Mouse (Mus musculus): ENCODE measurements around the gene Isy1.

Isy1 gene

DNA sequence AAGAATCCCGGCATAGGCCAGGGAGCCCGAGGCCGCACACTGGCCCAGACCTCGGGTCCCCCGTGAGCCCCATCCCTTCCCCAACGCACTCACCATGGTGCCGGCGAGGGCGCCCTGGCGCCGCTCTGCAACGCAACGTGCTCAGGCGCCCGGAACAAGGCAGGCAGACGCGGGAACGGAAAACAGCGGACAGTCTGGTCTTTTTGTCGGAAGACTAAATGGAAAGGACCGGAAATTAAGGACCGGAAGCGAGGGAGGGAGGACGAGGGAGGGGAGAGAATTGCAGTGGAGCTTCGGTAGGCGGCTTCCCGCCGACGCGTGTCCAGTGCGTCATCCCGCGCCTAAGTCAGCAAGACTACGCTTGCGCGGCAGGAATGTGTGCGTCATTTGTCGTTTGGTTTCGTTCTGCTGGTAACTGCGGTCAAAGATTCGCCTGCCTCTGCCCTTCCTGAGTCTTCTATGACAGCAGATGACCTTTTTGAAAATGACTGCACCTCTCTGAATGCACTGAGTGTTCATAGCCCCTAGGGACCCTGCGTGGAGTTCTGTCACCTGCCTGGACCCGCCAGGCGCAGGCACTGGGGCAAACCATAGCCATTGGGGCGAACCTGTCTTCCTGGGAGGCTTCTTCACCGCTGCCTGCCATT is at the start of gene Isy1:
TSS of gene Isy1 (minus strand) at position 248 of the 647 bp plus-strand sequence.
- peak; percentile 95 for DNase-seq (ENCODE audit: extremely low spot score, low read depth, low spot score)

GRCm38 (mm10) chr6:87887594-87888233 is 49.1 kb upstream of the Isy1 start, which contains the start of gene Copg1:
Gene Copg1 (plus strand): TSS chr6:87887814.
- peak; percentile 99 for DNase-seq (ENCODE audit: extremely low spot score, low read depth, low spot score)

DNA sequence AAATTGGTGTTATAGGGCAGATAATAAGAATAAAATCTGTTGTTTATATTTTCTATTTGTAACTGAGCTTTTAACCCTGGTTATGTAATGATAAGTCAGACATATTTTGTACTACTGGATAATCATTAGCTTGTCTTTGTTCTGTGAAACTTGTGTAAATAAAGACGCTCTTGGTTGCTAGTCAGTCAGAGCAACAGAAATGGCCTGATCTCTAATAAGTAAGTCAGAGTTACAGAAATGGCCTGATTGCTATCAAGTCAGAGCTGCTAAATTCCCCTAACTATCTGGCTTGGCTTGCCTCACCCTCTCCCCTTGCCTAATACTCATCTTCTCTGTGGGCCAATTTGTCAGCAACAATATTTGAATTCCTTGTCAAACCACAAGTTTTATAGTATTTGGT is 48.1 kb upstream of the Isy1 start:
- no peak for DNase-seq (ENCODE audit: extremely low spot score, low read depth, low spot score)

GRCm38 (mm10) chr6:87882816-87883215 is 44.2 kb upstream of the Isy1 start:
- DNase-seq (ENCODE audit: extremely low spot score, low read depth, low spot score), result no peak

DNA sequence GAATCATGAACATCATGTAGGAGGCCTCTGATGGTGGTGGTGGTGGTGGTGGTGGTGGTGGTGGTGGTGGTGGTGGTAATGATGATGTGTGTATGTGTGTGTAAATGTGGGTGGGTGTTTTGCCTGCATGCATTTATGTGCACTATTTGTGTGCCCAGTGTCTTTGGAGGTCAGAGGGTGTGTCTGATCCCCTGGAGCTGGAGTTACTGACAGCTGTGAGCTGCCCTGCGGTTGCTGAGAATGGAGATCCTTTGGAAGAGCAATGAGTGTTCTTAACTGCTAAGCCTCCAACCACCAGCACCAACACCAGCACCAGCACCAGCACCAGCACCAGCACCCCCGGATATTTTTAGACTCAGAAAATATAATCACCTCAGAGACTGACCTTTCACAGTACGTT is 43.6 kb upstream of the Isy1 start:
- DNase-seq (ENCODE audit: extremely low spot score, low read depth, low spot score), result no peak

DNA sequence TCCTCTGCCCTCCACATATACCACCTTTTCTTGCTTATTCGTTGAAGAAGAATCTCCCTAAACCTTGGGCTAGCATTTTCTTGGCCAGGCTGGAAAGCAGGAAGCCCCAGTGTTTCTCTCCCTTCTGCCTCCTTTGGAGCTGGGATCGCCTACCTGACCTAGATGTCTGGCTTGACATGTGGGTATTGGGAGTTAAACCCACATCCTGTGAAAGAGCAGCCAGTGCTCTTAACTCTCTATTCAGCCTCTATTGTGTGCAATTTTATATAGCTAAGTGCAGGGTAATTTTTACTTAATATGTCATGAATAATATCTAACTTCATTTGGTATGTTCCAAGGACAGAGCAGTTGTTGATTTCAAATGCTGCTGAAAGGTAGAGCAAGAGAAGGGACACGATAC is 41.0 kb upstream of the Isy1 start:
- DNase-seq (ENCODE audit: extremely low spot score, low read depth, low spot score), result no peak

DNA sequence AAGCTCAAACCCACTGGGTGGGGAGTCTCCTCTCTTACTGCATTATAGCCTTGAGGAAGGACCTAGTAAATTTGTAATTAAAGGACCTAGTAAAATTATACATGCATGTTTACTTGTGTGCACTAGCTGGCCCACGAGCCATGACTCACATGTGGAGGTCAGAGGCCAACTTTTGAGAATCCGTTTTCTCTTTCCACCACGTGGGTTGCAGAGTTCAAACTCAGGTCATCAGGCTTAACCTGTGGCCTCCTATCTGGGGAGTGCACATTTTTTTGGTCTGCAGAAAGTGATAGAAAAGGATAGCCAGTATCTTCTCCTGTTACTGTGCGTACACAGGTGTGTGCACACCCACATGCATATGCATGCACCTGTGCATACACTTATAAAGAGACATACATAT is 40.4 kb upstream of the Isy1 start:
- DNase-seq (ENCODE audit: extremely low spot score, low read depth, low spot score), result no peak

GRCm38 (mm10) chr6:87876068-87876643 is 37.6 kb upstream of the Isy1 start:
- no peak for DNase-seq (ENCODE audit: extremely low spot score, low read depth, low spot score)

- no peak for DNase-seq (ENCODE audit: extremely low spot score, low read depth, low spot score)
These were observed 37.0 kb upstream of the Isy1 start for GRCm38 (mm10) chr6:87875562-87875961.

DNA sequence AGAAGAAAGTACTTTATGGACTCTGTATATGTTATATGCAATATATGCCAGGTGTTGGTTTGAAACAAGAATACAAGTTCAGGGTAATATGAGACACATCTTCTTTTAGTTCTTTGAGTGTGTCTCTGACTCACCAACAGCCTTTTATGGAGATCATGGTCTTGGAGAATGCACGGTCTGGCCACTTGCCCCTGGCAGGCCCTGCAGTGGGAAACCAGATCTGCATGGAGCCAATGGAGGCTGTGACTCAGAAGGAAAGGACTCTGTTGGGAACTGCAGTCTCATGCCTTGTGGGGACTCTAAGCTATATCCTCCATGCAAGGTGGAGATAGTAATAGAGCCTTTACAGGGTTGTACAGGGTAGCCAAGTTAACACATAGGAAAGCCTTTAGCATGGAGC is 36.5 kb upstream of the Isy1 start:
- DNase-seq (ENCODE audit: extremely low spot score, low read depth, low spot score), result no peak

DNA sequence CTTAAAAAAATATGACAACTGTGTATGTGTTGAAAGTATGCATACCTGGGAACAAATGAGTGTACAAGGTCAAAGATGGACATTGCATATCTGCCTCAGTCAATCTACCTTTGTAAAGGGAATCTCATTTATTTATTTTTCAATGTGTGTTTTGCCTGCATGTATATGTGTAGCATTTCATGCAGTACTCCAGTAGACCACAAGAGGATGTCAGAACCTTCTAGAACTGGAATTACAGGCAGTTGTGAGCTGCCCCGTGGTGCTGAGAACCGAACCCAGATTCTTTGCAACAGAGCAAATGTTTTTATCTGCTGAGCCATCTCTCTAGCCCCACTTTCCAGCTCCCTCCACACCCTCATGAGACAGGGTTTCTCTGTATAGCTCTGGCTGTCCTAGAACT is 35.4 kb upstream of the Isy1 start:
- no peak for DNase-seq (ENCODE audit: extremely low spot score, low read depth, low spot score)

GRCm38 (mm10) chr6:87873104-87873503 is 34.5 kb upstream of the Isy1 start:
- DNase-seq (ENCODE audit: extremely low spot score, low read depth, low spot score), result no peak

- DNase-seq (ENCODE audit: extremely low spot score, low read depth, low spot score), result no peak
These were observed 32.6 kb upstream of the Isy1 start for GRCm38 (mm10) chr6:87871240-87871639.

DNA sequence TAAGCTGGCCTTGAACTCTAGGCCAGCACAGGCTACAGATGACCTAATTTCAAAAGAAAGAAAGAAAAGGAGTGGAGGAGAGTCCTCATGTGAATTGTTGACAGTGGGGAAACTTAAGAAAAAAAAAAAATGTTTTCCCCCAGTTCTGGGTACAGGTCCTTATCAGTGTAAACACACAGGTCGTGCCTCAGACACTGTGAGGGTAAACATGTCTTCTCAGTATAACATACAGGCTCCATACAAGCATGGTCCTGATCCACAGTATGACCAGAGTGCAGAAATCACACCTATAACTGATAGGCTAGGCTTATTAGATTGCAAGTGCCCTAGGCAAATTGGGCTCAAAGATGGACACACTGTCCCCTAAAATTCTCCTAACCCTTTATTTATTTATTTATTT is 31.8 kb upstream of the Isy1 start:
- no peak for DNase-seq (ENCODE audit: extremely low spot score, low read depth, low spot score)

GRCm38 (mm10) chr6:87868871-87869506 is 30.4 kb upstream of the Isy1 start:
- no peak for DNase-seq (ENCODE audit: extremely low spot score, low read depth, low spot score)

- DNase-seq (ENCODE audit: extremely low spot score, low read depth, low spot score), result no peak
These were observed 28.7 kb upstream of the Isy1 start for GRCm38 (mm10) chr6:87867256-87867655.

DNA sequence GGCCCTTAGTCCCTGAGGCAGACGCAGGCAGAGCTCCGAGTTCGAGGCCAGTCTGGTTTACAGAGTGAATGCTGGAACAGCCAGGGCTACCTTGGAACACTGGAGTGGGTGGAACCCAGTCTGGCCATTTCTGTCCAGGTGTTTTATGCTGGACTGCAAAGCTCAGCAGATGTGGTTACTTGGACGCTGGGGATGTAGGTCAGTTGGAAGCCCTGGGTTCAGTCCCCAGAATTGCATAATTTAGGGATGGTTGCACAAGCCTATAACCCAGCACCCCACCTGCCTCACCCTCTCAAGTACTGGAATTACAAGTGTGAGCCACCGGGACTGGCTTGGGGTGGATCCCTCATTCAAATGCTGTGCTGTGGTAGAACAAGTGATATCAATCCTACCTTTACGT is 27.6 kb upstream of the Isy1 start:
- DNase-seq (ENCODE audit: extremely low spot score, low read depth, low spot score), result no peak

GRCm38 (mm10) chr6:87857071-87857470 is 18.5 kb upstream of the Isy1 start:
- DNase-seq (ENCODE audit: extremely low spot score, low read depth, low spot score), result no peak

GRCm38 (mm10) chr6:87853446-87853845 is 14.8 kb upstream of the Isy1 start:
- no peak for DNase-seq (ENCODE audit: extremely low spot score, low read depth, low spot score)

DNA sequence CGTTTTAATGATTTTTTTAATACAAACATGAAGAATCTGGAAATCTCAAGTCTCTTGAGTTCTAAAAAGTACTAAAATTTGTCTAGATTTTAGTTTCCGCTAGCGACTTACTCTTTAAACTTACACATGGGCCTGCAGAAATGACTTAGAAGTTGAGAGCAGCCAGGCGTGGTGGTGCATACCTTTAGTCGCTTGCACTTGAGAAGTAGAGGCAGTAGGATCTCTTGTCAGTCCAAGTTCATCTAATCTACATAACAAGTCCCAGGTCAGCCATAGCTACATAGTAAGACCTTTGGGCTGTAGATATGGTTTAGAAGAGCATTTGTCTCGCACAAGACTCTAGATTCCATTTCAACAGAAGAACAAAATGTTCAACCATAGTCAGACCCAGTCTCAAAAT is 13.3 kb upstream of the Isy1 start:
- no peak for DNase-seq (ENCODE audit: extremely low spot score, low read depth, low spot score)

GRCm38 (mm10) chr6:87850900-87851614 is 12.5 kb upstream of the Isy1 start, which contains the start of gene Cnbp:
Gene Cnbp (minus strand): TSS chr6:87851106.
- peak; percentile 86 for DNase-seq (ENCODE audit: extremely low spot score, low read depth, low spot score)
